Mouse (Mus musculus) ovary, postnatal 14 days (tissue): ENCODE results near the gene Gm5157.
"Not testable (repeated sequence)": the region's sequence is repeated elsewhere in the genome, so short reads cannot be mapped to it uniquely, and the experiment has no call there.

Experiments used
- DNase-seq: peaks from one replicate; pipeline ENCODE4 v3.0.0; 2022; ENCODE audit warnings: low spot score

Gm5157 gene

DNA sequence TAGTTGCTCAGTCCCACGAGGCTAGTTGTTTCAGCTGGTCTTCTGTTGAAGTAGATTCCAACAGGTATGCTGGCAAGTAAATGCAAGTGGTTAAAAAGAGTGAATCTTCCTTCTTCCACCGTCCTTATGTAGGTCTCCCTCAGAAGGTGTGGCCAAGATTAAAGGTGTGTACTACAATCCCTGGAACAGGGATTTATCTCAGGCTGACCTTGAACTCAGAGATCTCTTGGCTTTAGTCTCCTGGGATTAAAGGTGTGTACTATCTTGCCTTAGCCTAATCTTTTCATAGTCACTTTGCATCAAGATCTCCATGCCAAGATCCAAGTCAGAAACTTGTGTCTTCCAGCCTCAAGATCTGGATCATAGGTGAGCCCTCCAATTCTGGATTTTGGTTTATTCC lies at the start of gene Gm5157:
Gene Gm5157, minus strand, starts transcription at position 101 of the 400 bp plus-strand sequence.
- DNase-seq = not testable (repeated sequence)

DNA sequence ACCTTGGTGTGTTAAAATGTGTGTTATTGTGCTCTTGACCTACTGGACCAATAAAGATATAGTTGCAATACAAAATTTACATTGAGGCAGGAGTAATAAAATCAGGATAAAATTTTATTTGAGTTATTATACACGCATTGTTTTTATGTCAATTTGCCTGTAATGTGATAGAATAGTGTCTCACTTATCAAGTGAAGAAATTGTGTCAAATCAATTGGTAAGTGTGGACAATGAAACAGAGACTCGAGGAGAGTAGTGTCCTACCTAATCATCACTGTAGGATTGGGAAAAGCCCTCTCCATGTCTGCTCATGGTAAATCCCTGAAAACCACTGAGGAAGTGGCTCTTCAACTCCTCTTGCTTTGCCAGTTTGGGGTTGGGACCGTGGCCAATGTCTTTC lies 28.3 kb downstream of the Gm5157 start, which contains the start of gene Vmn1r123:
Gene Vmn1r123, plus strand, starts transcription at position 301 of the 400 bp plus-strand sequence.
- not testable (repeated sequence) for DNase-seq
